Mouse (Mus musculus): ENCODE measurements around the gene Plin5. TPM values are rescaled to one million over a fixed set of nuclear protein-coding genes. Genes with fewer than 3 reads are reported as not detected.

Plin5 gene
- total and polyA plus RNA-seq, 3 experiments = not detected

DNA sequence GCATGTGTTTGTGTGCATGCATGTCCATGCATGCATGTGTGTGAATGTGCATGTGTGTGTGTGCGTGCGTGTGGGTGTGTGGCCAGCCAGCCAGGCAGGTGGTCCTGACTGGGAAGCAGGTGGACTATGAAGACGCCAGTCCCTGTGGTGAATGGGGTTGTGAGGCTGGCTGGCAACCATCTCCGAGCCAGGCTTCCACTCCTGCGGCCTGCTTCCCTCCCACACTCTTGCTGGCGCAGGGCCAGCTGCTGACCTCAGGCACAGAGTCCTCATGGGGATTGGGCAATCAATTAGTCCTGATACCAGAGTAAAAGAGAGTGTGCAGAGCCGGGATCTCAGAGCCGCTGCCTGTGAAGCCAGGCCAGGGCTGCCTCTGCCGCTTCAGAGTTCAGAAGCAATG is 36.2 kb upstream of the Plin5 start:
- TF ChIP-seq POLR2AphosphoS2 (IDR thresholded peaks at IDR 0.05; ENCODE audit: low read length) = no peak
- no peak for TF ChIP-seq POLR2AphosphoS5 (IDR thresholded peaks at IDR 0.05; ENCODE audit: borderline replicate concordance, low read depth, low read length)
- TF ChIP-seq MYC (IDR thresholded peaks at IDR 0.05; ENCODE audit: low read depth, low read length) = no peak
- TF ChIP-seq TBP (IDR thresholded peaks at IDR 0.05; ENCODE audit: low read depth, low read length) = no peak
- no peak for TF ChIP-seq SMC3 (IDR thresholded peaks at IDR 0.05; ENCODE audit: low read depth, low read length)
- no peak for TF ChIP-seq SIN3A (IDR thresholded peaks at IDR 0.05; ENCODE audit: low read length)
- H3K27me3 ChIP-seq (ENCODE audit: control insufficient read depth in 1 of 2, insufficient read depth in 2 of 2, low read length in 2 of 2) = peaks cover 9 to 22% of the 10 kb centered on the region in 2 experiments
- peaks cover 0 to 4% of the 10 kb centered on the region in 2 experiments; a peak in 1 of 4 replicates for H3K36me3 ChIP-seq (ENCODE audit: control insufficient read depth in 1 of 2, insufficient read depth in 2 of 2, low read length in 2 of 2)
- no peak overlapping the region for H3K4me3 ChIP-seq (ENCODE audit: control insufficient read depth in 1 of 2, insufficient read depth in 1 of 2, low read depth in 2 of 2, low read length in 2 of 2)
- H3K9ac ChIP-seq (ENCODE audit: control insufficient read depth, low read depth, low read length, poor library complexity, severe bottlenecking) = no peak overlapping the region
- no peak for DNase-seq (ENCODE audit: low read depth, low spot score)
- no peak overlapping the region for H3K27ac ChIP-seq (ENCODE audit: control insufficient read depth, low read depth, low read length)
- H3K4me1 ChIP-seq (ENCODE audit: control insufficient read depth in 1 of 2, insufficient read depth in 2 of 2, low read length in 2 of 2) = peaks cover 0 to 4% of the 10 kb centered on the region in 2 experiments; a peak in 2 of 4 replicates
- no peaks in the 10 kb centered on the region for H3K9me3 ChIP-seq (replicated peaks; ENCODE audit: insufficient read depth, low read length)
- H3K79me2 ChIP-seq (ENCODE audit: control insufficient read depth, insufficient read depth, low read length, poor library complexity) = no peaks in the 10 kb centered on the region

DNA sequence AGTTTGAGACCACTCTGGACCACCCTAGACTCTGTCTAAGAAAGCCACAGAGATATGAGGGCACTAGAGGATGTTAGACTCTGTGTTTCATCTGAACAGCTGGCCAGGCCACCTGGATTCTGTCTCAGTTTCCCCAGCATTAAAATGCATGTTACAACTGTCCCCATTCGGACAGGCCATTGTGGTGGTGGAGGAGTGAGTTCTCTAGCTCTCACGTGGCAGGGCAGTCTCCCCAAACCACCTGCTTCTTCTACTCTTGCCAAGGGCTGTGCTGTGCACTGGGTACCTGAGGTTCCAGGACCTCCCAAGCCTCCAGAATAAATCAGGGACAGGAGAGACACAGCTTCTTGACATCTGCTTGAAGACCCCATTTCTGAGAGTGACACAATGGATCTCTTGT is 32.5 kb upstream of the Plin5 start:
- no peak for DNase-seq (ENCODE audit: low read depth, low spot score)
- Histone ChIP-seq H3K79me2 (ENCODE audit: control insufficient read depth, insufficient read depth, low read length, poor library complexity) (no peaks in the 10 kb centered on the region), H3K4me3 (ENCODE audit: control insufficient read depth in 1 of 2, insufficient read depth in 1 of 2, low read depth in 2 of 2, low read length in 2 of 2) (no peak overlapping the region), H3K36me3 (ENCODE audit: control insufficient read depth in 1 of 2, insufficient read depth in 2 of 2, low read length in 2 of 2) (peaks cover 0 to 4% of the 10 kb centered on the region in 2 experiments; a peak in 1 of 4 replicates), H3K27ac (ENCODE audit: control insufficient read depth, low read depth, low read length) (no peak overlapping the region), H3K27me3 (ENCODE audit: control insufficient read depth in 1 of 2, insufficient read depth in 2 of 2, low read length in 2 of 2) (peaks cover 2 to 3% of the 10 kb centered on the region in 2 experiments; a peak in 3 of 4 replicates), H3K9me3 (replicated peaks; ENCODE audit: insufficient read depth, low read length) (no peaks in the 10 kb centered on the region), H3K9ac (ENCODE audit: control insufficient read depth, low read depth, low read length, poor library complexity, severe bottlenecking) (no peak overlapping the region), H3K4me1 (ENCODE audit: control insufficient read depth in 1 of 2, insufficient read depth in 2 of 2, low read length in 2 of 2) (peaks cover 0 to 4% of the 10 kb centered on the region in 2 experiments; a peak in 2 of 4 replicates)
- TF ChIP-seq SIN3A (IDR thresholded peaks at IDR 0.05; ENCODE audit: low read length) (no peak), MYC (IDR thresholded peaks at IDR 0.05; ENCODE audit: low read depth, low read length) (no peak), GABPA (IDR thresholded peaks at IDR 0.05; ENCODE audit: low read depth, low read length) (no peak), KAT2A (conservative IDR thresholded peaks at IDR 0.05; ENCODE audit: low read depth, low read length) (no peak), SMC3 (IDR thresholded peaks at IDR 0.05; ENCODE audit: low read depth, low read length) (no peak), ZMIZ1 (IDR thresholded peaks at IDR 0.05; ENCODE audit: low read depth, low read length) (no peak), NRF1 (IDR thresholded peaks at IDR 0.05; ENCODE audit: insufficient read depth, low read depth, low read length, poor library complexity, severe bottlenecking) (no peak), JUND (IDR thresholded peaks at IDR 0.05; ENCODE audit: low read depth, low read length) (no peak), BHLHE40 (IDR thresholded peaks at IDR 0.05; ENCODE audit: borderline replicate concordance, low read depth, low read length) (no peak), RCOR1 (IDR thresholded peaks at IDR 0.05; ENCODE audit: low read depth, low read length) (no peak), MXI1 (IDR thresholded peaks at IDR 0.05; ENCODE audit: low read depth, low read length) (no peak), POLR2A (IDR thresholded peaks at IDR 0.05; ENCODE audit: control insufficient read depth in 1 of 2, insufficient read depth in 1 of 2, low read depth in 1 of 2, low read length in 2 of 2, poor library complexity in 1 of 2) (no peak), ZC3H11A (IDR thresholded peaks at IDR 0.05; ENCODE audit: low read depth, low read length) (no peak)
